ENCODE assay signal across 21 mouse cellular contexts in genomic region chr15:25806363-25806762, GRCm38 (mm10).
"Had no signal": no experiment of that assay in that cellular context is flagged by ENCODE, and none has a peak within 500 bp of the region (broad histone marks: within the 10 kb centered on the region; RNA-seq: fewer than 3 reads in every experiment).

No protein-coding gene starts in this region.

- H3K4me3 ChIP-seq: heart, adult 2 months; heart, embryonic 13.5 days; heart, embryonic 15.5 days; hindbrain, embryonic 10.5 days; hindbrain, embryonic 12.5 days; intestine, embryonic 15.5 days; layer of hippocampus, adult 2 months; left cerebral cortex, adult 2 months; limb, embryonic 10.5 days; limb, embryonic 12.5 days; liver, embryonic 13.5 days; liver, embryonic 15.5 days had no signal

- H3K4me1 ChIP-seq: hindbrain, embryonic 10.5 days; hindbrain, embryonic 12.5 days; intestine, embryonic 15.5 days; limb, embryonic 10.5 days; liver, embryonic 13.5 days; liver, embryonic 15.5 days had no signal

- H3K27ac ChIP-seq: heart, adult 2 months; heart, embryonic 13.5 days; heart, embryonic 15.5 days; hindbrain, embryonic 10.5 days; hindbrain, embryonic 12.5 days; hindbrain, embryonic 14.5 days; intestine, embryonic 15.5 days; layer of hippocampus, adult 2 months; left cerebral cortex, adult 2 months; limb, embryonic 10.5 days; limb, embryonic 12.5 days; liver, embryonic 13.5 days; liver, embryonic 15.5 days had no signal

- DNase-seq: gastrocnemius, postnatal 25 days; heart, adult 2 months; kidney, adult 18-20 months; kidney, adult 8-10 months; kidney, postnatal 10 days; liver; liver, embryonic 13.5 days had no signal

- H3K27me3 ChIP-seq: heart, embryonic 13.5 days; heart, embryonic 15.5 days; hindbrain, embryonic 12.5 days; intestine, embryonic 15.5 days; limb, embryonic 12.5 days; liver, embryonic 13.5 days; liver, embryonic 15.5 days had no signal

- H3K9ac ChIP-seq: heart, embryonic 13.5 days; heart, embryonic 15.5 days; hindbrain, embryonic 12.5 days; hindbrain, embryonic 14.5 days; intestine, embryonic 15.5 days; limb, embryonic 12.5 days; liver, embryonic 13.5 days; liver, embryonic 15.5 days had no signal

- ATAC-seq: intestine, embryonic 15.5 days; intestine, postnatal 0 days had no signal

- H3K9me3 ChIP-seq: heart, embryonic 13.5 days; heart, embryonic 15.5 days; hindbrain, embryonic 10.5 days; hindbrain, embryonic 12.5 days; intestine, embryonic 15.5 days; limb, embryonic 10.5 days; limb, embryonic 12.5 days; liver, embryonic 13.5 days; liver, embryonic 15.5 days had no signal

- H3K4me2 ChIP-seq: heart, embryonic 11.5 days; heart, embryonic 13.5 days; heart, embryonic 15.5 days; hindbrain, embryonic 12.5 days; hindbrain, embryonic 14.5 days; intestine, embryonic 15.5 days; limb, embryonic 12.5 days; liver, embryonic 11.5 days; liver, embryonic 13.5 days; liver, embryonic 15.5 days had no signal
